7 mouse cellular contexts compared by ENCODE assay signal in the genomic region with DNA sequence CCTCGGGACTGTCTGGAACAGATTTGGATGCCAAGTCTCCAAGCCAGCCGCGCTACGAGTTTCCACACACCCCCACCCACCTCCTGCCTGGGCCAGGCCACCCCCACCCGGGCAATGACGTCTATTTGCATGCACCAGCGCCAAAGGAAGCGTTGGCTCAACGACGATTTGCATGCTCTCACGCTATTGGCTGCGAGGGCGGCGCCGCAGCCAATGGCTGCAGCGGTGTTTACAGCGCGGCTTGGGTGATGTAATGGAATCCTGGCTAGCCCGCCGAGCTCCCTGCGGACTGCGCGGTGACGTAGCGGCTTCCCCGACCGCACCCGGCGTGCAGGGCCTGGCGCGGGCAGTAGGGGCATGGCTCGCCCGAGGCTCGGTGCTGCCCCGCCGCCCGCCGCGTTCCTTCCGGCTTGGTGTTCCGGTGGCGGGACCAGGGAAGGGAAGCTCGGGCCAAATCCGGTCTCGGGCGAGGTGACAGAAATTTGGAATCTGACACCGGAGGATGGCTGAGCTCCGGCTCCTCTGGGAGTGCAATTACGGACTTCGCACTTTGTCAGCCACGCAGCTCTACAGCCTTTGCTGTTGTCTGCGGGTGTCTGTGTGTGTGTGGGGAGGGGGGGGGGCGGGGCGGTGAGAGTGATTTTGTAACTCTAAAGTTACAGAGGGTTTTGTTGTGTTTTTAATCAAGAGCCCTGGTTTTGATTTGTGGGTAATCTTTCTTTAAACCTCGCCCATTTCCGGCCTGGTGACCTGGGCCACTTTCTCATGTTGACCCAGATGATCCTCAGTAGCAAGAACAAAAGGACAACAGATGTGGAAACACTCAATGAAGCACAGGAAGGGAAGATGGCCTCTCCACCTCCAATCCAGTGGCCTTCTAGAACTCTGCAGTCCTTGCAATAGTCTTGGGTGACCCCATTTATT. TPM values are rescaled to one million over a fixed set of nuclear protein-coding genes. Genes with fewer than 3 reads are reported as not detected.
DNase-seq lines count a peak whose midpoint lies in the region; ATAC-seq lines count a peak whose summit lies in the region.

No protein-coding gene starts in this region.

- DNase-seq in adrenal gland, postnatal 14 days, result peak; percentile 97
- peak; percentile 99 for DNase-seq in embryonic facial prominence, embryonic 11.5 days (ENCODE audit: low spot score)
- peak; percentile 98 for DNase-seq in kidney, adult 11 months
- peak; percentile 95 for DNase-seq in limb, embryonic 10.5 days (ENCODE audit: low spot score)
- peak; percentile 81 for DNase-seq in spleen, adult 12 weeks (ENCODE audit: low spot score)

- H3K4me2 ChIP-seq in embryonic facial prominence, embryonic 11.5 days (ENCODE audit: low read depth, low read length), result peak overlapping the region; percentile 64
- H3K4me2 ChIP-seq in midbrain, embryonic 13.5 days (replicated peaks), result peak overlapping the region; percentile 64

- H3K27ac ChIP-seq in embryonic facial prominence, embryonic 11.5 days (replicated peaks; ENCODE audit: low read depth, low read length), result peak overlapping the region; percentile 65
- H3K27ac ChIP-seq in limb, embryonic 10.5 days, result peak overlapping the region; percentile 97
- peak overlapping the region; percentile 72 for H3K27ac ChIP-seq in midbrain, embryonic 13.5 days

- no peaks in the 10 kb centered on the region for H3K36me3 ChIP-seq in embryonic facial prominence, embryonic 11.5 days (replicated peaks; ENCODE audit: control insufficient read depth, insufficient read depth, low read depth, low read length)
- no peaks in the 10 kb centered on the region for H3K36me3 ChIP-seq in limb, embryonic 10.5 days
- no peaks in the 10 kb centered on the region for H3K36me3 ChIP-seq in midbrain, embryonic 13.5 days

- no peaks in the 10 kb centered on the region for H3K27me3 ChIP-seq in embryonic facial prominence, embryonic 11.5 days (ENCODE audit: control insufficient read depth, insufficient read depth, low read length)
- no peaks in the 10 kb centered on the region for H3K27me3 ChIP-seq in limb, embryonic 10.5 days (ENCODE audit: low read depth, poor library complexity, severe bottlenecking)
- peaks cover 14% of the 10 kb centered on the region for H3K27me3 ChIP-seq in midbrain, embryonic 13.5 days

- no peaks in the 10 kb centered on the region for H3K4me1 ChIP-seq in embryonic facial prominence, embryonic 11.5 days (ENCODE audit: control insufficient read depth, insufficient read depth, low read length)
- peaks cover 40% of the 10 kb centered on the region for H3K4me1 ChIP-seq in limb, embryonic 10.5 days
- peaks cover 11% of the 10 kb centered on the region for H3K4me1 ChIP-seq in midbrain, embryonic 13.5 days (replicated peaks)

- WGBS in embryonic facial prominence, embryonic 11.5 days, result under 1% methylated on average over 56 of the region's 56 CpGs
- WGBS in limb, embryonic 10.5 days, result 1% methylated on average over 56 of the region's 56 CpGs
- WGBS in midbrain, embryonic 13.5 days, result 2% methylated on average over 56 of the region's 56 CpGs

- peak overlapping the region; percentile 38 for H3K4me3 ChIP-seq in embryonic facial prominence, embryonic 11.5 days (ENCODE audit: low read depth, low read length)
- H3K4me3 ChIP-seq in limb, embryonic 10.5 days, result peak overlapping the region; percentile 56
- H3K4me3 ChIP-seq in midbrain, embryonic 13.5 days (replicated peaks), result peak overlapping the region; percentile 47

- peak; percentile 97 for ATAC-seq in embryonic facial prominence, embryonic 11.5 days (replicated peaks; ENCODE audit: insufficient number of reproducible peaks, low FRiP score, low TSS enrichment, low read depth)
- peak; percentile 87 for ATAC-seq in granulocyte monocyte progenitor cell, adult 5-6 weeks (replicated peaks; ENCODE audit: poor library complexity, severe bottlenecking)
- peak; percentile 98 for ATAC-seq in midbrain, embryonic 13.5 days

- H3K9me3 ChIP-seq in embryonic facial prominence, embryonic 11.5 days (replicated peaks; ENCODE audit: control insufficient read depth, low read length), result no peaks in the 10 kb centered on the region
- no peaks in the 10 kb centered on the region for H3K9me3 ChIP-seq in limb, embryonic 10.5 days (replicated peaks)
- H3K9me3 ChIP-seq in midbrain, embryonic 13.5 days, result no peaks in the 10 kb centered on the region

- peak overlapping the region; percentile 53 for H3K9ac ChIP-seq in embryonic facial prominence, embryonic 11.5 days (replicated peaks; ENCODE audit: low read length)
- peak overlapping the region; percentile 71 for H3K9ac ChIP-seq in midbrain, embryonic 13.5 days (replicated peaks)

RNA-seq across cellular contexts. Expression of gene Nr4a1, which starts 7.6 kb away (rescaled TPM):
- 357 and 680 TPM in 2 replicates for total RNA-seq in adrenal gland, postnatal 14 days (2021)
- polyA plus RNA-seq in embryonic facial prominence, embryonic 11.5 days (2014; fragmentation: Nextera tagmentation; extraction: Ambion mirVana), result 2.2 and 3.0 TPM in 2 replicates
- total RNA-seq in granulocyte monocyte progenitor cell, adult 5-6 weeks (2014; fragmentation: Nextera tagmentation), result 1.4 and 4.0 TPM in 2 replicates
- 2.4 and 4.1 TPM in 2 replicates for total RNA-seq in granulocyte monocyte progenitor cell, adult 5-6 weeks (2017)
- 4.1 and 7.1 TPM in 2 replicates for polyA plus RNA-seq in limb, embryonic 10.5 days (2016; fragmentation: Nextera tagmentation; extraction: Ambion mirVana)
- 2.8 and 3.1 TPM in 2 replicates for polyA plus RNA-seq in midbrain, embryonic 13.5 days (2015; fragmentation: Nextera tagmentation; extraction: Ambion mirVana)

RNA-seq across cellular contexts. Expression of gene Grasp, which starts 22.5 kb away (rescaled TPM):
- 20.7 and 29.7 TPM in 2 replicates for total RNA-seq in adrenal gland, postnatal 14 days (2021)
- 5.6 and 6.0 TPM in 2 replicates for polyA plus RNA-seq in embryonic facial prominence, embryonic 11.5 days (2014; fragmentation: Nextera tagmentation; extraction: Ambion mirVana)
- total RNA-seq in granulocyte monocyte progenitor cell, adult 5-6 weeks (2014; fragmentation: Nextera tagmentation), result 3.2 and 4.1 TPM in 2 replicates
- total RNA-seq in granulocyte monocyte progenitor cell, adult 5-6 weeks (2017), result 0.26 and 1.0 TPM in 2 replicates
- polyA plus RNA-seq in limb, embryonic 10.5 days (2016; fragmentation: Nextera tagmentation; extraction: Ambion mirVana), result 5.4 and 6.9 TPM in 2 replicates
- 1.7 and 2.4 TPM in 2 replicates for polyA plus RNA-seq in midbrain, embryonic 13.5 days (2015; fragmentation: Nextera tagmentation; extraction: Ambion mirVana)

RNA-seq across cellular contexts. Expression of gene Atg101, which starts 37.6 kb away (rescaled TPM):
- total RNA-seq in adrenal gland, postnatal 14 days (2021), result 64.4 and 97.1 TPM in 2 replicates
- 63.8 and 65.8 TPM in 2 replicates for polyA plus RNA-seq in embryonic facial prominence, embryonic 11.5 days (2014; fragmentation: Nextera tagmentation; extraction: Ambion mirVana)
- total RNA-seq in granulocyte monocyte progenitor cell, adult 5-6 weeks (2014; fragmentation: Nextera tagmentation), result 35.3 and 36.0 TPM in 2 replicates
- total RNA-seq in granulocyte monocyte progenitor cell, adult 5-6 weeks (2017), result 51.9 and 60.6 TPM in 2 replicates
- polyA plus RNA-seq in limb, embryonic 10.5 days (2016; fragmentation: Nextera tagmentation; extraction: Ambion mirVana), result 92.3 and 97.5 TPM in 2 replicates
- polyA plus RNA-seq in midbrain, embryonic 13.5 days (2015; fragmentation: Nextera tagmentation; extraction: Ambion mirVana), result 79.1 and 82.8 TPM in 2 replicates

RNA-seq across cellular contexts. Expression of gene 6030408B16Rik, which starts 46.5 kb away (rescaled TPM):
- 2.1 and 2.4 TPM in 2 replicates for total RNA-seq in adrenal gland, postnatal 14 days (2021)
- 1.6 and 1.7 TPM in 2 replicates for polyA plus RNA-seq in embryonic facial prominence, embryonic 11.5 days (2014; fragmentation: Nextera tagmentation; extraction: Ambion mirVana)
- 0.60 TPM in 1 of 2 replicates, not detected in the other for total RNA-seq in granulocyte monocyte progenitor cell, adult 5-6 weeks (2014; fragmentation: Nextera tagmentation)
- 0.86 TPM in 1 of 2 replicates, not detected in the other for total RNA-seq in granulocyte monocyte progenitor cell, adult 5-6 weeks (2017)
- polyA plus RNA-seq in limb, embryonic 10.5 days (2016; fragmentation: Nextera tagmentation; extraction: Ambion mirVana), result 1.8 and 4.1 TPM in 2 replicates
- polyA plus RNA-seq in midbrain, embryonic 13.5 days (2015; fragmentation: Nextera tagmentation; extraction: Ambion mirVana), result 0.26 and 0.46 TPM in 2 replicates

Comparison
In these comparisons a context has a peak if more than half of its experiments do, and no peak if none do; other contexts are left out.
1. Peak in every context shown above with its lines: DNase-seq, ATAC-seq, H3K4me3 ChIP-seq and H3K27ac ChIP-seq.